Mouse (Mus musculus): ENCODE data around the gene Zfp39. TPM values are rescaled to one million over a fixed set of nuclear protein-coding genes. Genes with fewer than 3 reads are reported as not detected.

The Zfp39 gene
- polyA plus RNA-seq, 1 experiment: 6.2 TPM

- Histone ChIP-seq H3K4me1 (ENCODE audit: control insufficient read depth, insufficient read depth, low read length) (no peaks in the 10 kb centered on the region), H3K27ac (ENCODE audit: insufficient read depth, low read length) (no peak overlapping the region), H3K4me3 (ENCODE audit: insufficient read depth, low read length) (no peak overlapping the region)
- no peak for TF ChIP-seq POLR2A (IDR thresholded peaks at IDR 0.05; ENCODE audit: low read depth, low read length)
- TF ChIP-seq CTCF (IDR thresholded peaks at IDR 0.05; ENCODE audit: borderline replicate concordance, insufficient read depth, low read length): no peak
Measured at GRCm38 (mm10) chr11:58897485-58897884, 6.5 kb downstream of the Zfp39 start.

- TF ChIP-seq CTCF (IDR thresholded peaks at IDR 0.05; ENCODE audit: borderline replicate concordance, insufficient read depth, low read length) (no peak), POLR2A (IDR thresholded peaks at IDR 0.05; ENCODE audit: low read depth, low read length) (no peak)
- no peak overlapping the region for H3K27ac ChIP-seq (ENCODE audit: insufficient read depth, low read length)
- H3K4me1 ChIP-seq (ENCODE audit: control insufficient read depth, insufficient read depth, low read length): no peaks in the 10 kb centered on the region
- no peak overlapping the region for H3K4me3 ChIP-seq (ENCODE audit: insufficient read depth, low read length)
Measured at GRCm38 (mm10) chr11:58894456-58894855, 9.6 kb downstream of the Zfp39 start.

DNA sequence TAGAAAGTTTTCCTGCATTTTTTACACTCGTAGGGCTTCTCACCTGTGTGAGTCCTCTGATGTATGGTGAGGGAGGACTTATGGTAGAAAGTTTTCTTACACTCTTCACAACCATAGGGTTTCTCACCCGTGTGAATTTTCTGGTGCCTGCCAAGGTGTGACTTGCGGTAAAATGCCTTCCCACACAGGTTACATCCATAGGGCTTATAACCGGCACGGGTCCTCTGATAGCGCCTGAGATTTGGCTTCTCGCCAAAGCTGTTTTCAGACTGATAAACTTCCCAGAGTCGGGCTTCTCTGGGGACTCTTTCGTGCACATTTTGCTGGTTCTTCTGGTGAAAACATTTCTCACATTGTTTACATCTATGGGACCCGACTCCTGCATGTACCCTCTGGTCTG, 13.5 kb downstream of the Zfp39 start:
- no peak overlapping the region for H3K4me3 ChIP-seq (ENCODE audit: insufficient read depth, low read length)
- no peaks in the 10 kb centered on the region for H3K4me1 ChIP-seq (ENCODE audit: control insufficient read depth, insufficient read depth, low read length)
- no peak overlapping the region for H3K27ac ChIP-seq (ENCODE audit: insufficient read depth, low read length)
- TF ChIP-seq POLR2A (IDR thresholded peaks at IDR 0.05; ENCODE audit: low read depth, low read length) (no peak), CTCF (IDR thresholded peaks at IDR 0.05; ENCODE audit: borderline replicate concordance, insufficient read depth, low read length) (no peak)

- no peak overlapping the region for H3K27ac ChIP-seq (ENCODE audit: insufficient read depth, low read length)
- no peaks in the 10 kb centered on the region for H3K4me1 ChIP-seq (ENCODE audit: control insufficient read depth, insufficient read depth, low read length)
- H3K4me3 ChIP-seq (ENCODE audit: insufficient read depth, low read length): no peak overlapping the region
- TF ChIP-seq CTCF (IDR thresholded peaks at IDR 0.05; ENCODE audit: borderline replicate concordance, insufficient read depth, low read length): no peak
- TF ChIP-seq POLR2A (IDR thresholded peaks at IDR 0.05; ENCODE audit: low read depth, low read length): no peak
Measured at GRCm38 (mm10) chr11:58883756-58884155, 20.3 kb downstream of the Zfp39 start.

GRCm38 (mm10) chr11:58870961-58871360, 33.1 kb downstream of the Zfp39 start:
- TF ChIP-seq POLR2A (IDR thresholded peaks at IDR 0.05; ENCODE audit: low read depth, low read length) (no peak), CTCF (IDR thresholded peaks at IDR 0.05; ENCODE audit: borderline replicate concordance, insufficient read depth, low read length) (no peak)
- H3K4me1 ChIP-seq (ENCODE audit: control insufficient read depth, insufficient read depth, low read length): no peaks in the 10 kb centered on the region; the same call in 1 of the 2 replicates
- H3K27ac ChIP-seq (ENCODE audit: insufficient read depth, low read length): no peak overlapping the region
- H3K4me3 ChIP-seq (ENCODE audit: insufficient read depth, low read length): no peak overlapping the region

DNA sequence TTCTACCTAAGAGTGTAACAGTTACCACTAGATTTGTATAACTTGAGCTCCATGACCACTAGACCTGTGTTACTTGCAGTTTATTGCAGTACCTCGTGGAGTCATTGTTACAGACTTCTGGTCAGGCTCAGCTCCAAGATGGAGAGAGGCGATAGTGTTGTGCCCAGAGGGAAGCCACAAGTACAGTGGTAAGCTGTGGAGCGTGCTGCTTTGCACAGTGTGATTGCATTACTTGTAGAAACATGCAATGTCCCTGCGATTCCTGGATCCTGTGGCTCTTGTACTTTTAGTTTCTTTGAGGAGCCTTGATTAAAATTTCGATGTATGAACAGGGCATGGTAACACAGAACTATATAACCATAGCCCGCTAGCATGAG, 36.1 kb downstream of the Zfp39 start:
- Histone ChIP-seq H3K27ac (ENCODE audit: insufficient read depth, low read length) (no peak overlapping the region), H3K4me1 (ENCODE audit: control insufficient read depth, insufficient read depth, low read length) (no peaks in the 10 kb centered on the region; the same call in 1 of the 2 replicates), H3K4me3 (ENCODE audit: insufficient read depth, low read length) (peak overlapping the region; percentile 85; the same call in 1 of the 2 replicates)
- TF ChIP-seq CTCF (IDR thresholded peaks at IDR 0.05; ENCODE audit: borderline replicate concordance, insufficient read depth, low read length) (no peak), POLR2A (IDR thresholded peaks at IDR 0.05; ENCODE audit: low read depth, low read length) (no peak)

GRCm38 (mm10) chr11:58867039-58867953, 36.7 kb downstream of the Zfp39 start, which contains the start of gene 2810021J22Rik:
Gene 2810021J22Rik, plus strand, starts transcription at chr11:58867216.
- Histone ChIP-seq H3K27ac (ENCODE audit: insufficient read depth, low read length) (0 out of 2 replicates have a peak within 1 kb of the TSS, but pooled peaks have one; percentile 17), H3K4me1 (ENCODE audit: control insufficient read depth, insufficient read depth, low read length) (no peaks in the 10 kb centered on the region; the same call in 1 of the 2 replicates), H3K4me3 (ENCODE audit: insufficient read depth, low read length) (peak within 1 kb of the TSS; percentile 85)
- TF ChIP-seq CTCF (IDR thresholded peaks at IDR 0.05; ENCODE audit: borderline replicate concordance, insufficient read depth, low read length) (no peak), POLR2A (IDR thresholded peaks at IDR 0.05; ENCODE audit: low read depth, low read length) (peak; percentile 85)

DNA sequence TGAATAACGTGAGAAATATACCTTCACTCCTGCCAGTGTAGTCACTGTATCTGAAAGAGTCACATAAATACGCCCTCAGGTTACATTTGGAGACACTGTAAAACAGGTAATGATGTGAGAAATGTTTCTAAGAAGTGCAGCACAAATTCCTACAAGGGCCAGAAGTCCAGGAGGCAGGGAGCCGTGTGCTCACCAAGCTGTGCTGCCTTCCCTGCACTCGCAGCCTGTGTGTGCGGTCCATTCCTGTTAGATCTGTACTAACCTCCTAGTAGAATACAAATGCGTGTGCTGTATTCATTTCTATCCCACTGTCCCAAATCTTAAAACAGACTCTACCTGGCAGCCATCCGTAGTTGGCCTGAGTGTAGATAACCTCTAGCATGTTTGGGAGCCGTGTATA, 43.3 kb downstream of the Zfp39 start:
- TF ChIP-seq CTCF (IDR thresholded peaks at IDR 0.05; ENCODE audit: borderline replicate concordance, insufficient read depth, low read length): no peak
- no peak for TF ChIP-seq POLR2A (IDR thresholded peaks at IDR 0.05; ENCODE audit: low read depth, low read length)
- no peak overlapping the region for H3K4me3 ChIP-seq (ENCODE audit: insufficient read depth, low read length)
- H3K27ac ChIP-seq (ENCODE audit: insufficient read depth, low read length): no peak overlapping the region
- no peaks in the 10 kb centered on the region for H3K4me1 ChIP-seq (ENCODE audit: control insufficient read depth, insufficient read depth, low read length)

DNA sequence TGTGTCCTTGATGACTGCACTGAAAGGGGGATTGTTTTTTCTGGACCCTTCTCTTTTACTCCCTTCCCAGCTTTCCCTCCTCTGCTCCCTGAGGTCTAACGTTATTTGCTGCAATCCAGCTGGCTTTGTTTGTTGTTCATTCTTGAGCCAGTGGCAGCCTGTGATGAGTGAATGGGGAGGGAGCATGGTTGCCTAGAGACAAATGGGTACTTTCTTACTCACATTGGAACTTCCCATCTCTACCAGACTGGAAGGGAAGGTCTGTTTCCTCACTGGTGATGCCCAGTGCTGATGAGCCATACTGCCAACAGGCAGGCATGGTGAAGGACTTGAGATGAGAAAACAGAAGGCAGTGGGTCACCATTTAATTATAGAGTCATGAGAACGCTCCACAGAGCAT, 54.3 kb downstream of the Zfp39 start:
- Histone ChIP-seq H3K4me1 (ENCODE audit: control insufficient read depth, insufficient read depth, low read length) (peaks cover 5% of the 10 kb centered on the region), H3K27ac (ENCODE audit: insufficient read depth, low read length) (no peak overlapping the region), H3K4me3 (ENCODE audit: insufficient read depth, low read length) (no peak overlapping the region)
- TF ChIP-seq POLR2A (IDR thresholded peaks at IDR 0.05; ENCODE audit: low read depth, low read length) (no peak), CTCF (IDR thresholded peaks at IDR 0.05; ENCODE audit: borderline replicate concordance, insufficient read depth, low read length) (no peak)

GRCm38 (mm10) chr11:58847636-58848035, 56.4 kb downstream of the Zfp39 start:
- TF ChIP-seq POLR2A (IDR thresholded peaks at IDR 0.05; ENCODE audit: low read depth, low read length): no peak
- TF ChIP-seq CTCF (IDR thresholded peaks at IDR 0.05; ENCODE audit: borderline replicate concordance, insufficient read depth, low read length): no peak
- H3K4me1 ChIP-seq (ENCODE audit: control insufficient read depth, insufficient read depth, low read length): peaks cover 5% of the 10 kb centered on the region
- H3K27ac ChIP-seq (ENCODE audit: insufficient read depth, low read length): no peak overlapping the region
- peak overlapping the region; percentile 93 for H3K4me3 ChIP-seq (ENCODE audit: insufficient read depth, low read length)

Measured in embryonic fibroblast, embryonic 13.5 days (primary cell).